Mouse (Mus musculus) MEL-GATA-1-ER (cell line): ENCODE data around the gene Mybpc2.
A peak's percentile ranks its signal among the peaks of the same experiment; 100 is the strongest.

Experiments used
- DNase-seq: peaks from one replicate; pipeline ENCODE4 v3.0.0-alpha.2; 2012; ENCODE audit warnings: low read depth; ENCODE audit errors: extremely low read depth

Gene Mybpc2

GRCm38 (mm10) chr7:44524502-44524901, at the start of gene Mybpc2:
Gene Mybpc2, minus strand, starts transcription at chr7:44524656.
- DNase-seq = no peak

- DNase-seq = no peak
Observed at GRCm38 (mm10) chr7:44572956-44573484, 48.6 kb upstream of the Mybpc2 start.

- no peak for DNase-seq
Observed at GRCm38 (mm10) chr7:44572213-44572701, 47.8 kb upstream of the Mybpc2 start, which contains the start of gene Napsa. Gene Napsa, plus strand, starts transcription at chr7:44572380.

GRCm38 (mm10) chr7:44571811-44572210, 47.4 kb upstream of the Mybpc2 start:
- no peak for DNase-seq

- no peak for DNase-seq
Observed at GRCm38 (mm10) chr7:44570989-44571388, 46.5 kb upstream of the Mybpc2 start.

GRCm38 (mm10) chr7:44568803-44569202, 44.3 kb upstream of the Mybpc2 start:
- no peak for DNase-seq

GRCm38 (mm10) chr7:44565414-44565813, 41.0 kb upstream of the Mybpc2 start:
- no peak for DNase-seq

GRCm38 (mm10) chr7:44564486-44564885, 40.0 kb upstream of the Mybpc2 start:
- DNase-seq = no peak

GRCm38 (mm10) chr7:44563284-44563683, 38.8 kb upstream of the Mybpc2 start:
- no peak for DNase-seq

- peak; percentile 66 for DNase-seq
Observed at GRCm38 (mm10) chr7:44560435-44561400, 36.3 kb upstream of the Mybpc2 start.

- DNase-seq = no peak
Observed at GRCm38 (mm10) chr7:44557629-44558028, 33.2 kb upstream of the Mybpc2 start.

GRCm38 (mm10) chr7:44553826-44554225, 29.4 kb upstream of the Mybpc2 start, which contains the start of gene Nr1h2:
Gene Nr1h2, minus strand, starts transcription at chr7:44553951.
- DNase-seq = peak; percentile 82

GRCm38 (mm10) chr7:44553196-44553764, 28.8 kb upstream of the Mybpc2 start:
- DNase-seq = peak; percentile 83

- no peak for DNase-seq
Observed at GRCm38 (mm10) chr7:44552141-44552908, 27.9 kb upstream of the Mybpc2 start.

GRCm38 (mm10) chr7:44551731-44552130, 27.3 kb upstream of the Mybpc2 start:
- DNase-seq = no peak

GRCm38 (mm10) chr7:44551301-44551700, 26.8 kb upstream of the Mybpc2 start:
- DNase-seq = no peak

- DNase-seq = no peak
Observed at GRCm38 (mm10) chr7:44550409-44550678, 25.9 kb upstream of the Mybpc2 start.

GRCm38 (mm10) chr7:44549621-44550408, 25.4 kb upstream of the Mybpc2 start:
- no peak for DNase-seq

GRCm38 (mm10) chr7:44548497-44549087, 24.1 kb upstream of the Mybpc2 start, which contains the start of gene Pold1:
Gene Pold1, minus strand, starts transcription at chr7:44548849.
- DNase-seq = peak; percentile 92

- DNase-seq = no peak
Observed at GRCm38 (mm10) chr7:44547725-44548124, 23.3 kb upstream of the Mybpc2 start.
